Mouse (Mus musculus): ENCODE results near the gene Ms4a7.

GRCm38 (mm10) chr19:11335932-11336331 is at the start of gene Ms4a7:
- TF ChIP-seq CTCF (IDR thresholded peaks at IDR 0.05; ENCODE audit: control insufficient read depth, insufficient read depth, low read length) = no peak
- no peak for TF ChIP-seq POLR2A (IDR thresholded peaks at IDR 0.05; ENCODE audit: borderline replicate concordance, control insufficient read depth, low read depth, low read length)
